Mouse (Mus musculus) testis, adult 10 weeks (tissue): ENCODE data around the gene Fopnl. TPM values are rescaled to one million over a fixed set of nuclear protein-coding genes. Genes with fewer than 3 reads are reported as not detected.

Source experiments
- polyA plus RNA-seq: library from polyadenylated mRNA; stranded (reverse); fragments of 350-450 nt; fragmentation: Illumina TruSeq; extraction: RNeasy Lipid Tissue Mini Kit (QIAGEN cat#74804); gene quantifications from one replicate; pipeline ENCODE4 v1.2.3, GENCODE M21; 2014; ENCODE audit warnings: low read depth, low replicate concordance

The Fopnl gene
- 43.0 TPM for polyA plus RNA-seq

GRCm38 (mm10) chr16:14316884-14317876, at the start of gene Fopnl:
Fopnl (minus strand) TSS chr16:14317405.

GRCm38 (mm10) chr16:14361362-14362098, 44.3 kb upstream of the Fopnl start, which contains the start of gene Abcc1:
Abcc1 (plus strand) TSS chr16:14361558.

GRCm38 (mm10) chr16:14291223-14291622, 26.0 kb downstream of the Fopnl start, which contains the start of gene Myh11:
Myh11 (minus strand) TSS chr16:14291372.

Other genes starting within 250 kb of the Fopnl start
- 10.7 TPM for gene Nde1, start 154.1 kb downstream of the Fopnl start, polyA plus RNA-seq
- 39.5 TPM for gene Marf1, start 154.1 kb downstream of the Fopnl start, polyA plus RNA-seq
- 3.7 TPM for gene Myh11, start 26.0 kb downstream of the Fopnl start, polyA plus RNA-seq
- 8.3 TPM for gene Abcc1, start 44.2 kb upstream of the Fopnl start, polyA plus RNA-seq
- gene A630010A05Rik, start 244.9 kb upstream of the Fopnl start, polyA plus RNA-seq = 26.4 TPM